Mouse (Mus musculus) forebrain, embryonic 15.5 days (tissue): ENCODE measurements at regions not wholly inside any gene's neighbourhood (a gene's known extent, or its start where the extent isn't known, plus 50 kb on each side); places are given as distances from the start of the nearest gene placed in this dataset.

ENCODE experiments used
- ATAC-seq: fragments of 200-750 bp; cut with Nextera tagmentation; replicated peaks from 2 replicates; pipeline ENCODE4 v1.8.0; 2017; ENCODE audit warnings: mild to moderate bottlenecking, moderate TSS enrichment, moderate library complexity
- H3K27ac ChIP-seq: fragments of 300-500 bp; sonication (generic); replicated peaks from 2 replicates; pipeline ENCODE4 v1.5.1; 2015; ENCODE audit warnings: mild to moderate bottlenecking, inconsistent platforms
- H3K27me3 ChIP-seq: fragments of 300-500 bp; sonication (generic); 2 replicates; pipeline ENCODE4 v1.6.1; 2015; ENCODE audit warnings: inconsistent platforms
- H3K36me3 ChIP-seq: fragments of 300-500 bp; sonication (generic); 2 replicates; pipeline ENCODE4 v1.6.1; 2015; ENCODE audit warnings: mild to moderate bottlenecking, inconsistent platforms
- H3K4me1 ChIP-seq: fragments of 300-500 bp; sonication (generic); 2 replicates; pipeline ENCODE4 v1.6.1; 2015; ENCODE audit warnings: inconsistent platforms
- H3K4me2 ChIP-seq: fragments of 300-500 bp; sonication (generic); replicated peaks from 2 replicates; pipeline ENCODE4 v1.6.1; 2015; ENCODE audit warnings: mild to moderate bottlenecking, inconsistent platforms
- H3K4me3 ChIP-seq: fragments of 300-500 bp; sonication (generic); 2 replicates; pipeline ENCODE4 v1.5.1; 2015; ENCODE audit warnings: mild to moderate bottlenecking, inconsistent platforms
- H3K9ac ChIP-seq: fragments of 300-500 bp; sonication (generic); replicated peaks from 2 replicates; pipeline ENCODE4 v1.6.1; 2015; ENCODE audit warnings: mild to moderate bottlenecking, inconsistent platforms
- H3K9me3 ChIP-seq: fragments of 300-500 bp; sonication (generic); 2 replicates; pipeline ENCODE4 v1.6.1; 2016; ENCODE audit warnings: inconsistent platforms
- WGBS: fragments of 180-500 bp; shearing (Covaris S2); methylation state at CpG from one replicate; pipeline ENCODE4 v1.1.7; 2015; ENCODE audit warnings: mixed read lengths; 5-methylcytosine and 5-hydroxymethylcytosine counted together

GRCm38 (mm10) chr4:47931464-47931863 is 113.5 kb upstream of the Nr4a3 start:
- Histone ChIP-seq H3K27ac (no peak overlapping the region), H3K4me2 (no peak overlapping the region), H3K36me3 (no peaks in the 10 kb centered on the region), H3K4me1 (0 out of 2 replicates have a peak, but pooled peaks cover 9% of the 10 kb centered on the region), H3K9me3 (no peaks in the 10 kb centered on the region), H3K4me3 (no peak overlapping the region), H3K9ac (no peak overlapping the region), H3K27me3 (no peaks in the 10 kb centered on the region)
- 86% methylated on average over 2 of the region's 2 CpGs for WGBS
- ATAC-seq: no peak

- Histone ChIP-seq H3K9ac (no peak overlapping the region), H3K4me2 (no peak overlapping the region), H3K27me3 (no peaks in the 10 kb centered on the region), H3K27ac (peak overlapping the region; percentile 70; the same call in 1 of the 2 replicates), H3K4me1 (0 out of 2 replicates have a peak, but pooled peaks cover 9% of the 10 kb centered on the region), H3K9me3 (no peaks in the 10 kb centered on the region), H3K4me3 (no peak overlapping the region), H3K36me3 (no peaks in the 10 kb centered on the region)
- WGBS: 78% methylated on average over 1 of the region's 1 CpGs
- no peak for ATAC-seq
Observed at GRCm38 (mm10) chr4:47933526-47933925, 111.4 kb upstream of the Nr4a3 start.

- no peak for ATAC-seq
- 69% methylated on average over 3 of the region's 3 CpGs for WGBS
- no peaks in the 10 kb centered on the region for H3K27me3 ChIP-seq
- H3K4me3 ChIP-seq: no peak overlapping the region
- H3K4me2 ChIP-seq: no peak overlapping the region
- H3K9me3 ChIP-seq: no peaks in the 10 kb centered on the region
- 0 out of 2 replicates have a peak, but pooled peaks cover 9% of the 10 kb centered on the region for H3K4me1 ChIP-seq
- H3K36me3 ChIP-seq: no peaks in the 10 kb centered on the region
- H3K27ac ChIP-seq: peak overlapping the region; percentile 32
- no peak overlapping the region for H3K9ac ChIP-seq
Observed at GRCm38 (mm10) chr4:47935547-47935946, 109.4 kb upstream of the Nr4a3 start.

- H3K27me3 ChIP-seq: no peaks in the 10 kb centered on the region
- H3K36me3 ChIP-seq: no peaks in the 10 kb centered on the region
- 90% methylated on average over 7 of the region's 7 CpGs for WGBS
- no peak for ATAC-seq
- H3K4me2 ChIP-seq: no peak overlapping the region
- no peak overlapping the region for H3K4me3 ChIP-seq
- H3K4me1 ChIP-seq: 0 out of 2 replicates have a peak, but pooled peaks cover 9% of the 10 kb centered on the region
- H3K27ac ChIP-seq: no peak overlapping the region
- H3K9ac ChIP-seq: no peak overlapping the region
- H3K9me3 ChIP-seq: no peaks in the 10 kb centered on the region
Observed at GRCm38 (mm10) chr4:47936470-47937125, 108.4 kb upstream of the Nr4a3 start.

- H3K9ac ChIP-seq: no peak overlapping the region
- no peaks in the 10 kb centered on the region for H3K27me3 ChIP-seq
- no peaks in the 10 kb centered on the region for H3K9me3 ChIP-seq
- peak overlapping the region; percentile 6; the same call in 1 of the 2 replicates for H3K4me2 ChIP-seq
- ATAC-seq: 0 out of 2 replicates have a peak, but pooled peaks have one; percentile 41
- H3K36me3 ChIP-seq: no peaks in the 10 kb centered on the region
- H3K4me1 ChIP-seq: peaks cover 10% of the 10 kb centered on the region
- 0 out of 2 replicates have a peak overlapping the region, but pooled peaks have one; percentile 23 for H3K27ac ChIP-seq
- 46% methylated on average over 16 of the region's 16 CpGs for whole genome bisulfite sequencing
- no peak overlapping the region for H3K4me3 ChIP-seq
Observed at GRCm38 (mm10) chr4:47947869-47948573, 96.9 kb upstream of the Nr4a3 start.

GRCm38 (mm10) chr4:47948789-47949188 is 96.2 kb upstream of the Nr4a3 start:
- H3K27ac ChIP-seq: 0 out of 2 replicates have a peak overlapping the region, but pooled peaks have one; percentile 23
- no peak for ATAC-seq
- no peak overlapping the region for H3K9ac ChIP-seq
- H3K27me3 ChIP-seq: no peaks in the 10 kb centered on the region
- WGBS: 50% methylated on average over 8 of the region's 8 CpGs
- no peaks in the 10 kb centered on the region for H3K36me3 ChIP-seq
- no peak overlapping the region for H3K4me3 ChIP-seq
- H3K4me1 ChIP-seq: peaks cover 10% of the 10 kb centered on the region
- no peak overlapping the region for H3K4me2 ChIP-seq
- no peaks in the 10 kb centered on the region for H3K9me3 ChIP-seq

GRCm38 (mm10) chr4:47954576-47955305 is 90.2 kb upstream of the Nr4a3 start:
- Histone ChIP-seq H3K9ac (no peak overlapping the region), H3K36me3 (no peaks in the 10 kb centered on the region), H3K9me3 (no peaks in the 10 kb centered on the region), H3K27me3 (no peaks in the 10 kb centered on the region), H3K4me3 (no peak overlapping the region), H3K27ac (no peak overlapping the region), H3K4me1 (no peaks in the 10 kb centered on the region), H3K4me2 (no peak overlapping the region)
- ATAC-seq: no peak
- WGBS: 72% methylated on average over 15 of the region's 15 CpGs

- ATAC-seq: no peak
- no peaks in the 10 kb centered on the region for H3K36me3 ChIP-seq
- no peak overlapping the region for H3K9ac ChIP-seq
- WGBS: 75% methylated on average over 4 of the region's 4 CpGs
- H3K27me3 ChIP-seq: no peaks in the 10 kb centered on the region
- no peak overlapping the region for H3K4me3 ChIP-seq
- H3K4me2 ChIP-seq: no peak overlapping the region
- no peaks in the 10 kb centered on the region for H3K9me3 ChIP-seq
- no peaks in the 10 kb centered on the region for H3K4me1 ChIP-seq
- no peak overlapping the region for H3K27ac ChIP-seq
Observed at GRCm38 (mm10) chr4:47964630-47965029, 80.3 kb upstream of the Nr4a3 start.

- no peaks in the 10 kb centered on the region for H3K27me3 ChIP-seq
Observed at GRCm38 (mm10) chr4:47971861-47972260, 73.1 kb upstream of the Nr4a3 start.

GRCm38 (mm10) chr4:47979579-47980313 is 65.2 kb upstream of the Nr4a3 start:
- Histone ChIP-seq H3K9ac (no peak overlapping the region), H3K4me3 (no peak overlapping the region), H3K4me2 (no peak overlapping the region), H3K9me3 (no peaks in the 10 kb centered on the region), H3K27ac (no peak overlapping the region), H3K36me3 (no peaks in the 10 kb centered on the region), H3K27me3 (no peaks in the 10 kb centered on the region), H3K4me1 (no peaks in the 10 kb centered on the region; the same call in 1 of the 2 replicates)
- 56% methylated on average over 13 of the region's 13 CpGs for WGBS
- no peak for ATAC-seq

More at GRCm38 (mm10) chr4:47971861-47972260, 73.1 kb upstream of the Nr4a3 start:
- Histone ChIP-seq H3K9ac (no peak overlapping the region), H3K4me1 (no peaks in the 10 kb centered on the region), H3K4me3 (no peak overlapping the region), H3K9me3 (no peaks in the 10 kb centered on the region), H3K4me2 (no peak overlapping the region), H3K36me3 (no peaks in the 10 kb centered on the region), H3K27ac (no peak overlapping the region)
- 90% methylated on average over 4 of the region's 4 CpGs for WGBS
- no peak for ATAC-seq
